Mouse (Mus musculus) Patski (cell line): ENCODE results near the gene Snapc4. TPM values are rescaled to one million over a fixed set of nuclear protein-coding genes. Genes with fewer than 3 reads are reported as not detected.

Source experiments
- ATAC-seq: fragments of 100-300 bp; one replicate; pipeline ENCODE4 v1.8.0; 2021
- CTCF ChIA-PET: fragments of 350-600 bp; sonication (Branson Sonifier 250); formaldehyde crosslinking; loops from one replicate; lab custom pipeline; 2022; ENCODE audit warnings: inconsistent platforms; lab: Charles Lee
- POLR2A ChIA-PET: fragments of 350-600 bp; sonication (Branson Sonifier 250); formaldehyde crosslinking; loops from one replicate; lab custom pipeline; 2022; ENCODE audit warnings: antibody characterized with exemption, inconsistent platforms; lab: Charles Lee
- DNase-seq: peaks from one replicate; pipeline ENCODE4 v3.0.0-alpha.2; 2011; ENCODE audit warnings: low read depth, low spot score
- H3K27me3 ChIP-seq: fragments of 371-371 bp; one replicate; pipeline ENCODE4 v1.5.1; 2021
- CTCF ChIP-seq: fragments of 100-300 bp; IDR thresholded peaks from one replicate; pipeline ENCODE4 v1.5.1; 2021
- in situ Hi-C: fragments of 300-500 bp; cut with MboI; formaldehyde crosslinking; loops from 3 replicates; pipeline ENCODE4 v1.11.1; 2018; ENCODE audit warnings: low pct_unique_long_range_greater_than_20kb, mixed read lengths
- polyA plus RNA-seq: library from polyadenylated mRNA; unstranded; gene quantifications from one replicate; pipeline ENCODE4 v1.2.3, GENCODE M21; 2021

Snapc4 gene
- polyA plus RNA-seq = 32.7 TPM

GRCm38 (mm10) chr2:26380131-26380771 lies at the start of gene Snapc4:
Snapc4 (minus strand) TSS chr2:26380653.
- DNase-seq (peak; percentile 13), ATAC-seq (peak; percentile 71)
- H3K27me3 ChIP-seq = no peaks in the 10 kb centered on the region
- in situ Hi-C loops = no loop called here
- TF ChIP-seq CTCF = no peak
- CTCF ChIA-PET = interaction anchor here (1.4 kb wide), 1 partner anchor 8 kb away, joined by 3 read pairs; no protein-coding TSS in a partner anchor
- POLR2A ChIA-PET = interaction anchor here (0.8 to 1.4 kb wide), 3 partner anchors 8 to 29 kb away, joined by 3 to 4 read pairs (median 3); no protein-coding TSS in a partner anchor

GRCm38 (mm10) chr2:26429851-26430250 lies 49.4 kb upstream of the Snapc4 start:
- in situ Hi-C loops = loop anchor here (25.0 kb wide), 1 partner anchor 482 kb away; the partner anchor contains the start of genes Med22, Rpl7a, Surf1 and Surf2
- DNase-seq (no peak), ATAC-seq (no peak)
- ChIA-PET POLR2A (interaction anchor here (1.4 kb wide), 1 partner anchor 13 kb away, joined by 3 read pairs; no protein-coding TSS in a partner anchor), CTCF (no interaction called here)
- no peak for TF ChIP-seq CTCF
- H3K27me3 ChIP-seq = no peaks in the 10 kb centered on the region

- ATAC-seq (no peak), DNase-seq (no peak)
- in situ Hi-C loops = no loop called here
- no peaks in the 10 kb centered on the region for H3K27me3 ChIP-seq
- ChIA-PET CTCF (interaction anchor here (1.5 kb wide), 1 partner anchor 15 kb away, joined by 3 read pairs; the partner anchor contains the start of gene Inpp5e), POLR2A (no interaction called here)
- TF ChIP-seq CTCF = no peak
These were observed 44.1 kb upstream of the Snapc4 start for GRCm38 (mm10) chr2:26424541-26424940.

GRCm38 (mm10) chr2:26423086-26423485 lies 42.6 kb upstream of the Snapc4 start:
- no peak for ATAC-seq
- in situ Hi-C loops = no loop called here
- DNase-seq = no peak
- CTCF ChIA-PET = interaction anchor here (1.2 kb wide), 1 partner anchor 12 kb away, joined by 3 read pairs; no protein-coding TSS in a partner anchor
- POLR2A ChIA-PET = interaction anchor here (1.2 kb wide), 1 partner anchor 9 kb away, joined by 3 read pairs; no protein-coding TSS in a partner anchor
- no peak for TF ChIP-seq CTCF
- no peaks in the 10 kb centered on the region for H3K27me3 ChIP-seq

- POLR2A ChIA-PET = interaction anchor here (0.6 to 1.2 kb wide), 2 partner anchors 8 to 10 kb away, joined by 3 read pairs; no protein-coding TSS in a partner anchor
These were observed 41.5 kb upstream of the Snapc4 start for GRCm38 (mm10) chr2:26421969-26422368.

GRCm38 (mm10) chr2:26418120-26418519 lies 37.7 kb upstream of the Snapc4 start:
- no peaks in the 10 kb centered on the region for H3K27me3 ChIP-seq
- DNase-seq (no peak), ATAC-seq (no peak)
- CTCF ChIA-PET = interaction anchor here (1.1 to 3.1 kb wide), 2 partner anchors 9 to 20 kb away, joined by 3 to 15 read pairs; partner anchors contain the start of gene Inpp5e
- in situ Hi-C loops = no loop called here
- POLR2A ChIA-PET = interaction anchor here (0.8 kb wide), 1 partner anchor 8 kb away, joined by 4 read pairs; no protein-coding TSS in a partner anchor
- no peak for TF ChIP-seq CTCF

More at GRCm38 (mm10) chr2:26421969-26422368, 41.5 kb upstream of the Snapc4 start:
- in situ Hi-C loops = no loop called here
- DNase-seq = no peak
- CTCF ChIA-PET = no interaction called here
- TF ChIP-seq CTCF = no peak
- no peaks in the 10 kb centered on the region for H3K27me3 ChIP-seq
- no peak for ATAC-seq

GRCm38 (mm10) chr2:26417066-26417465 lies 36.6 kb upstream of the Snapc4 start:
- H3K27me3 ChIP-seq = no peaks in the 10 kb centered on the region
- TF ChIP-seq CTCF = no peak
- no peak for ATAC-seq
- ChIA-PET POLR2A (no interaction called here), CTCF (interaction anchor here (1.1 to 3.1 kb wide), 2 partner anchors 8 to 21 kb away, joined by 3 to 15 read pairs; partner anchors contain the start of gene Inpp5e)
- DNase-seq = no peak
- in situ Hi-C loops = no loop called here

GRCm38 (mm10) chr2:26410931-26411411 lies 30.5 kb upstream of the Snapc4 start:
- TF ChIP-seq CTCF = no peak
- no peak for DNase-seq

GRCm38 (mm10) chr2:26410091-26410490 lies 29.6 kb upstream of the Snapc4 start:
- ChIA-PET POLR2A (interaction anchor here (0.8 to 1.4 kb wide), 3 partner anchors 9 to 90 kb away, joined by 3 to 4 read pairs (median 3); no protein-coding TSS in a partner anchor), CTCF (interaction anchor here (1.4 to 3.3 kb wide), 4 partner anchors 14 to 94 kb away, joined by 3 to 10 read pairs (median 6); no protein-coding TSS in a partner anchor)
- no peak for TF ChIP-seq CTCF
- DNase-seq (no peak), ATAC-seq (no peak)
- no peaks in the 10 kb centered on the region for H3K27me3 ChIP-seq
- in situ Hi-C loops = no loop called here

More at GRCm38 (mm10) chr2:26410931-26411411, 30.5 kb upstream of the Snapc4 start:
- no peaks in the 10 kb centered on the region for H3K27me3 ChIP-seq
- ChIA-PET POLR2A (interaction anchor here (1.4 kb wide), 1 partner anchor 8 kb away, joined by 4 read pairs; no protein-coding TSS in a partner anchor), CTCF (interaction anchor here (0.8 to 3.3 kb wide), 3 partner anchors 24 to 114 kb away, joined by 3 to 10 read pairs (median 3); no protein-coding TSS in a partner anchor)
- no peak for ATAC-seq
- in situ Hi-C loops = no loop called here

- DNase-seq = no peak
- H3K27me3 ChIP-seq = no peaks in the 10 kb centered on the region
- in situ Hi-C loops = no loop called here
- no peak for TF ChIP-seq CTCF
- ChIA-PET POLR2A (interaction anchor here (0.6 to 1.0 kb wide), 2 partner anchors 10 to 829 kb away, joined by 3 to 4 read pairs; no protein-coding TSS in a partner anchor), CTCF (interaction anchor here (0.7 to 3.3 kb wide), 19 partner anchors 9 to 160 kb away, joined by 3 to 15 read pairs (median 4); partner anchors contain the start of genes Entr1, Pmpca and Sec16a)
- no peak for ATAC-seq
These were observed 28.9 kb upstream of the Snapc4 start for GRCm38 (mm10) chr2:26409362-26409761.
